Mouse (Mus musculus): ENCODE data around the gene Celf5.

GRCm38 (mm10) chr10:81430141-81430830, 52.2 kb downstream of the Celf5 start:
- TF ChIP-seq CTCF (IDR thresholded peaks at IDR 0.05; ENCODE audit: extremely low read depth, insufficient read length, insufficient replicate concordance, low read depth, low read length) (no peak), POLR2A (IDR thresholded peaks at IDR 0.05; ENCODE audit: low read depth, low read length) (no peak)

All from small intestine, adult 2 months (tissue).